Mouse (Mus musculus): ENCODE measurements at regions not wholly inside any gene's neighbourhood (a gene's known extent, or its start where the extent isn't known, plus 50 kb on each side); places are given as distances from the start of the nearest gene placed in this dataset.

DNA sequence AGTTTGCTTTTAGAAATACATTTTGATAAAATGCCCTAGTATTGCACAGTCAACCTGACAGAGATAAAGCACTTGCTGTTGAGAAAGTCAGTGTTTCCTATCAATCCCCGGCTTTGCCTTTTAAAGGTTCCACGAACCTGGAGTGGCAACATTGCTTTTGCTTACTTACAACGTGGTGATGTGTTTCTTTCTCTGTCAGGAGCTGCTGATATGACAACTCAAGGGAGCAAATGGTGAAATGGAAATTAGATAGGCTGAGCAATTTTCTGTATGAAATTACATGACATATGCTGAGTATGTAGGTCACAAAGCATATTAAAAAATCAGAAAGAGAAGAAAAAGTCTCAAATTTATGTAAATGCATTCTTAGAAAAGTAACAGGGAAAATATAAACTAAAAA is 336.8 kb downstream of the 1700017N19Rik start:
- in situ Hi-C loops (cut with MboI; ENCODE audit: low pct_ligation_motif_present, low pct_unique_long_range_greater_than_20kb, low sequenced_read_pairs) (no loop called here), dilution Hi-C loops (cut with MboI; ENCODE audit: extremely low pct_ligation_motif_present, extremely low pct_unique_long_range_greater_than_20kb, low sequenced_read_pairs) (no loop called here)
- no peak overlapping the region for H3K4me3 ChIP-seq (replicated peaks in 1 of 3; ENCODE audit: low read depth in 2 of 3, low read length in 2 of 3, poor library complexity in 1 of 3)

DNA sequence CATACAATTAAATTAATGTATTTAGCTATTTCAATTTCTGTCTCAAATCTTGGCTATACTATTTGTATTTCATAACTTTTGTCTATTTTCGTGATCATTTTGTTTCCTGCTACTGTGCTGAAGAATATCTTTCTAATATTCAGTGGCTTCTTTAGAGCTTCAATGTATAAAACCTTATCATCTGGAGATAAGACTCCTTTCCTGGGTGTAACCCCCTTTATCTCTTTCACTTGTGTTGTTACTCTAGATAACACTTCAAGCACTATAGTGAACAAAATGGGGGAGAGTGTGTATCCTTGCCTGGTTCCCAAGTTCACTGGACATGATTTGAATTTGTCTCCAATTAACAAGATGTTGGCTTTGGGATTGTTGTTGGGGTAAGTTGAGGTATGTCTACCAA is 341.5 kb downstream of the 1700017N19Rik start:
- dilution Hi-C loops (cut with MboI; ENCODE audit: extremely low pct_ligation_motif_present, extremely low pct_unique_long_range_greater_than_20kb, low sequenced_read_pairs): no loop called here
- DNase-seq (ENCODE audit: extremely low read depth): no peak
- Histone ChIP-seq H3K4me1 (ENCODE audit: control insufficient read depth in 1 of 2, insufficient read depth in 2 of 2) (no peaks in the 10 kb centered on the region), H3K27ac (ENCODE audit: insufficient read depth, low read depth) (no peak overlapping the region), H3K9ac (ENCODE audit: insufficient read depth, low read depth) (no peak overlapping the region), H3K36me3 (replicated peaks in 1 of 2; ENCODE audit: control insufficient read depth in 1 of 2, insufficient read depth in 1 of 2, low read length in 1 of 2) (no peaks in the 10 kb centered on the region), H3K4me3 (replicated peaks in 1 of 3; ENCODE audit: low read depth in 2 of 3, low read length in 2 of 3, poor library complexity in 1 of 3) (no peak overlapping the region), H3K4me2 (ENCODE audit: insufficient read depth, low read depth, poor library complexity, severe bottlenecking) (no peak overlapping the region), H3K79me2 (replicated peaks; ENCODE audit: control insufficient read depth, extremely low read depth, insufficient read depth, poor library complexity, severe bottlenecking) (no peaks in the 10 kb centered on the region), H3K9me3 (replicated peaks; ENCODE audit: low read length) (peaks cover 28% of the 10 kb centered on the region), H3K27me3 (replicated peaks) (no peaks in the 10 kb centered on the region)
- in situ Hi-C loops (cut with MboI; ENCODE audit: low pct_ligation_motif_present, low pct_unique_long_range_greater_than_20kb, low sequenced_read_pairs): no loop called here
- TF ChIP-seq E2F4 (IDR thresholded peaks at IDR 0.05; ENCODE audit: insufficient replicate concordance, low read depth, low read length) (no peak), ELF1 (IDR thresholded peaks at IDR 0.05; ENCODE audit: low read depth, low read length) (no peak), POLR2A (IDR thresholded peaks at IDR 0.05; ENCODE audit: low read depth, low read length) (no peak), HCFC1 (IDR thresholded peaks at IDR 0.05; ENCODE audit: low read depth, low read length) (no peak), MXI1 (IDR thresholded peaks at IDR 0.05; ENCODE audit: low read depth, low read length) (no peak), CHD1 (IDR thresholded peaks at IDR 0.05; ENCODE audit: low read depth, low read length) (no peak), ETS1 (conservative IDR thresholded peaks at IDR 0.05; ENCODE audit: low read depth, low read length) (no peak), ZC3H11A (IDR thresholded peaks at IDR 0.05; ENCODE audit: low read depth, low read length) (no peak)

More for the DNA sequence above, 336.8 kb downstream of the 1700017N19Rik start:
- Histone ChIP-seq H3K27ac (ENCODE audit: insufficient read depth, low read depth) (no peak overlapping the region), H3K36me3 (replicated peaks in 1 of 2; ENCODE audit: control insufficient read depth in 1 of 2, insufficient read depth in 1 of 2, low read length in 1 of 2) (no peaks in the 10 kb centered on the region), H3K79me2 (replicated peaks; ENCODE audit: control insufficient read depth, extremely low read depth, insufficient read depth, poor library complexity, severe bottlenecking) (no peaks in the 10 kb centered on the region), H3K27me3 (replicated peaks) (no peaks in the 10 kb centered on the region), H3K4me1 (ENCODE audit: control insufficient read depth in 1 of 2, insufficient read depth in 2 of 2) (no peaks in the 10 kb centered on the region), H3K9me3 (replicated peaks; ENCODE audit: low read length) (peaks cover 33% of the 10 kb centered on the region), H3K4me2 (ENCODE audit: insufficient read depth, low read depth, poor library complexity, severe bottlenecking) (no peak overlapping the region), H3K9ac (ENCODE audit: insufficient read depth, low read depth) (no peak overlapping the region)
- no peak for DNase-seq (ENCODE audit: extremely low read depth)
- TF ChIP-seq MAZ (IDR thresholded peaks at IDR 0.05; ENCODE audit: low read depth, low read length): no peak
- no peak for TF ChIP-seq JUN (IDR thresholded peaks at IDR 0.05; ENCODE audit: insufficient read depth, low read depth, low read length)
- TF ChIP-seq TBP (conservative IDR thresholded peaks at IDR 0.05; ENCODE audit: low read depth, low read length): no peak
- TF ChIP-seq ZMIZ1 (IDR thresholded peaks at IDR 0.05; ENCODE audit: low read depth, low read length): no peak
- no peak for TF ChIP-seq MAFK (IDR thresholded peaks at IDR 0.05; ENCODE audit: insufficient replicate concordance, low read length)
- TF ChIP-seq BHLHE40 (IDR thresholded peaks at IDR 0.05; ENCODE audit: low read depth, low read length): no peak
- TF ChIP-seq NRF1 (IDR thresholded peaks at IDR 0.05; ENCODE audit: low read depth, low read length): no peak
- no peak for TF ChIP-seq MXI1 (IDR thresholded peaks at IDR 0.05; ENCODE audit: low read depth, low read length)
- no peak for TF ChIP-seq CHD1 (IDR thresholded peaks at IDR 0.05; ENCODE audit: low read depth, low read length)
- no peak for TF ChIP-seq ZKSCAN1 (IDR thresholded peaks at IDR 0.05; ENCODE audit: borderline replicate concordance, low read depth, low read length)
- TF ChIP-seq POLR2AphosphoS2 (IDR thresholded peaks at IDR 0.05; ENCODE audit: low read depth, low read length): no peak
- TF ChIP-seq E2F4 (IDR thresholded peaks at IDR 0.05; ENCODE audit: insufficient replicate concordance, low read depth, low read length): no peak
- no peak for TF ChIP-seq CTCF (conservative IDR thresholded peaks at IDR 0.05 in 1 of 2, IDR thresholded peaks at IDR 0.05 in 1 of 2; ENCODE audit: low read depth in 2 of 2, low read length in 2 of 2)

Measured in CH12.LX (cell line).